Mouse (Mus musculus) E14TG2a.4 (cell line): ENCODE data around the gene Olfr430.
"Not testable (repeated sequence)": the region's sequence is repeated elsewhere in the genome, so short reads cannot be mapped to it uniquely, and the experiment has no call there.

Experiments
- H3K27me3 ChIP-seq: 2 replicates; pipeline ENCODE4 v1.6.1; 2014; ENCODE audit warnings: low read length, control low read depth; ENCODE audit not compliant: insufficient read depth
- H3K36me3 ChIP-seq: 2 replicates; pipeline ENCODE4 v1.6.1; 2014; ENCODE audit warnings: low read length, control low read depth; ENCODE audit not compliant: insufficient read depth
- H3K4me1 ChIP-seq: replicated peaks from 2 replicates; pipeline ENCODE4 v1.6.1; 2014; ENCODE audit warnings: low read depth, low read length, control low read depth
- H3K4me3 ChIP-seq: replicated peaks from 2 replicates; pipeline ENCODE4 v1.5.1; 2014; ENCODE audit warnings: mild to moderate bottlenecking, low read length
- H3K9me3 ChIP-seq: 2 replicates; pipeline ENCODE4 v1.6.1; 2014; ENCODE audit warnings: low read length, control low read depth
- CTCF ChIP-seq: conservative IDR thresholded peaks from 2 replicates; pipeline ENCODE4 v1.5.1; 2014; ENCODE audit warnings: low read length
- NANOG ChIP-seq: IDR thresholded peaks from 2 replicates; pipeline ENCODE4 v1.6.1; 2014; ENCODE audit warnings: borderline replicate concordance, low read length, mixed read lengths
- POU5F1 ChIP-seq: IDR thresholded peaks from 2 replicates; pipeline ENCODE4 v1.6.1; 2014; ENCODE audit warnings: low read length, borderline replicate concordance

The Olfr430 gene

GRCm38 (mm10) chr1:174066305-174066704 is at the start of gene Olfr430:
Olfr430 (plus strand) TSS chr1:174066605.
- Histone ChIP-seq H3K36me3 (no peaks in the 10 kb centered on the region), H3K9me3 (no peaks in the 10 kb centered on the region), H3K4me1 (no peaks in the 10 kb centered on the region), H3K27me3 (no peaks in the 10 kb centered on the region), H3K4me3 (no peak within 1 kb of the TSS)
- TF ChIP-seq POU5F1: no peak
- no peak for TF ChIP-seq NANOG
- no peak for TF ChIP-seq CTCF

GRCm38 (mm10) chr1:174031698-174032097 is 34.7 kb upstream of the Olfr430 start, which contains the start of gene Ifi205:
Ifi205 (minus strand) TSS chr1:174031810.
- Histone ChIP-seq H3K4me1 (no peaks in the 10 kb centered on the region), H3K9me3 (no peaks in the 10 kb centered on the region), H3K36me3 (no peaks in the 10 kb centered on the region), H3K4me3 (no peak within 1 kb of the TSS), H3K27me3 (no peaks in the 10 kb centered on the region)
- no peak for TF ChIP-seq CTCF
- no peak for TF ChIP-seq NANOG
- TF ChIP-seq POU5F1: no peak

GRCm38 (mm10) chr1:174035841-174036240 is 30.6 kb upstream of the Olfr430 start:
- Histone ChIP-seq H3K4me3 (no peak overlapping the region), H3K36me3 (no peaks in the 10 kb centered on the region)
- TF ChIP-seq CTCF (no peak), POU5F1 (no peak), NANOG (no peak)

GRCm38 (mm10) chr1:174038480-174038879 is 27.9 kb upstream of the Olfr430 start:
- H3K4me3 ChIP-seq: no peak overlapping the region
- H3K9me3 ChIP-seq: no peaks in the 10 kb centered on the region
- H3K36me3 ChIP-seq: no peaks in the 10 kb centered on the region
- no peak for TF ChIP-seq CTCF
- no peak for TF ChIP-seq NANOG
- TF ChIP-seq POU5F1: no peak
- H3K27me3 ChIP-seq: no peaks in the 10 kb centered on the region
- no peaks in the 10 kb centered on the region for H3K4me1 ChIP-seq

More at GRCm38 (mm10) chr1:174035841-174036240, 30.6 kb upstream of the Olfr430 start:
- Histone ChIP-seq H3K27me3 (no peaks in the 10 kb centered on the region), H3K9me3 (no peaks in the 10 kb centered on the region), H3K4me1 (no peaks in the 10 kb centered on the region)

- no peaks in the 10 kb centered on the region for H3K36me3 ChIP-seq
- H3K4me1 ChIP-seq: no peaks in the 10 kb centered on the region
- H3K9me3 ChIP-seq: no peaks in the 10 kb centered on the region
- H3K27me3 ChIP-seq: no peaks in the 10 kb centered on the region
- H3K4me3 ChIP-seq: no peak within 1 kb of the TSS
- no peak for TF ChIP-seq POU5F1
These were observed 25.8 kb upstream of the Olfr430 start, which contains the start of gene Olfr433 for GRCm38 (mm10) chr1:174040523-174041177. Olfr433 (plus strand) TSS chr1:174040705.

GRCm38 (mm10) chr1:174042091-174042884 is 24.1 kb upstream of the Olfr430 start:
- not testable (repeated sequence) for H3K9me3 ChIP-seq, H3K36me3 ChIP-seq, H3K27me3 ChIP-seq, H3K4me3 ChIP-seq, H3K4me1 ChIP-seq

GRCm38 (mm10) chr1:174044431-174044830 is 22.0 kb upstream of the Olfr430 start:
- no peaks in the 10 kb centered on the region for H3K27me3 ChIP-seq
- no peaks in the 10 kb centered on the region for H3K4me1 ChIP-seq
- no peaks in the 10 kb centered on the region for H3K9me3 ChIP-seq
- TF ChIP-seq NANOG (no peak), POU5F1 (no peak), CTCF (no peak)
- no peaks in the 10 kb centered on the region for H3K36me3 ChIP-seq
- H3K4me3 ChIP-seq: no peak overlapping the region

- H3K4me3 ChIP-seq, H3K36me3 ChIP-seq, H3K4me1 ChIP-seq, H3K27me3 ChIP-seq, H3K9me3 ChIP-seq: not testable (repeated sequence)
These were observed 18.2 kb upstream of the Olfr430 start for GRCm38 (mm10) chr1:174048227-174048626.

- TF ChIP-seq NANOG (no peak), POU5F1 (no peak), CTCF (no peak)
- Histone ChIP-seq H3K27me3 (no peaks in the 10 kb centered on the region), H3K9me3 (no peaks in the 10 kb centered on the region), H3K4me3 (no peak within 1 kb of the TSS), H3K4me1 (no peaks in the 10 kb centered on the region), H3K36me3 (no peaks in the 10 kb centered on the region)
These were observed 17.5 kb upstream of the Olfr430 start, which contains the start of gene Olfr432 for GRCm38 (mm10) chr1:174048893-174049292. Olfr432 (plus strand) TSS chr1:174049205.

GRCm38 (mm10) chr1:174049357-174049756 is 17.0 kb upstream of the Olfr430 start:
- H3K9me3 ChIP-seq, H3K36me3 ChIP-seq, H3K27me3 ChIP-seq, H3K4me1 ChIP-seq, H3K4me3 ChIP-seq: not testable (repeated sequence)
